Mouse (Mus musculus) adrenal gland, adult 2 months (tissue): ENCODE data around the gene Trim14. TPM values are rescaled to one million over a fixed set of nuclear protein-coding genes. Genes with fewer than 3 reads are reported as not detected.
A peak's percentile ranks its signal among the peaks of the same experiment; 100 is the strongest.

Experiments used
- DNase-seq: peaks from one replicate; pipeline ENCODE4 v3.0.0; 2021
- polyA plus RNA-seq: library from polyadenylated mRNA; depleted of rRNA; stranded (reverse); fragments of >200 nt; gene quantifications from 2 replicates; pipeline ENCODE4 v1.2.3, GENCODE M21; 2012
- total RNA-seq, 2 experiments: library from RNA; stranded (reverse); gene quantifications; 2 replicates each; pipeline ENCODE4 v1.2.3; 2021

Gene Trim14
- total and polyA plus RNA-seq, 3 experiments = 4.9 to 21.3 (median 5.8) TPM

DNA sequence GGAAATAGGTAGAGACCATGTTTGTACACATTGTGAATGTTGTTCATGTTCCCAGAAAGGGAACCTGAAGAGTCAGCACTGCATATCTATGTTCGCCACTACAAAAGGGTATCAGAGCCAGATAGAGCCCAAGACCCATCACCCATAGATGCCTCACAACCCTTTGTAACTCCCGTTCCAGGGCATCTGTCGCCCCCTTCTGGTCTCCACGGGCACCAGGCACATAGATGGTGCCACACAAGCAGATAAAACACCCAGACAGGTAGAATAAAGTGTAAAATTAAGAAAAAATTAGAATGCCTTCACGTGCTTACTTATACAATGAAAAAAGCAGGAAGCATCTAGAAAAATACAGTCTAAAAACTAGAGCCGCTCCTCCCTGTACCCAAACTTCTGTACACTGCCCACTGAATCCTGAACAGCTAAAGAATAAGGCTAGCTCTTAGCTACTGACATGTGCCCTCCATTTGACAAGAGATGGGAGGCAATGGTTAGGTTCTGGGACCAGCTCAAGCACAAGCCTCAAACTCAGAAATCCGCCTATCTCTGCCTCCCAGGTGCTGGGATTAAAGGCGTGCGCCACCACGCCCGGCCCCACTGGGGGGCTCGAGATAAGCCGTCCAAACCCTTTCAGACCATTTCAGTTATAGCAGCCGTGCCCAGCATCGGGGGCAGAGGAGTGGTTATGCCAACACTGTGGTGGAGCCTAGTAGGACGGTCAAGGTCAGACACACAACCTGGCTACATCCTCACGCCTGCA lies 9.0 kb downstream of the Trim14 start:
- no peak for DNase-seq

DNA sequence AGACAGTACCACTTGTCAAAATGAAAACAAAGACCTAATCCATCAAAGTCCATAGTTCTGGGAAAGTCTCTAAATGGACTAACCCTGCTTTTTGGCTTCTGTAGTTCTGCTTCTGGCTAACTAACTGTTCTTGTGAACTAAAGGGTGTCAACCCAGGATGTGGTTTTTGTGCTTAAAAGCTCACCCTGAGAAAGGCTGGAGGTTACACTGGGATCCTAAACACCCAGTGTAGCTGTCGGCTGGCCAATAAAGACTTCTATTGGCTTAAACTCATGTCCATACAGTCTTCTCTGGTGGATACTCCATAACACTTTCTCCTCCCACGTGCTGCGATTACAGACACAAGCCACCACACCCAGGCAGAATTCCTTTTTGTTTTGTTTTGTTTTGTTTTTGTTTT lies 9.7 kb downstream of the Trim14 start:
- no peak for DNase-seq

GRCm38 (mm10) chr4:46523324-46523723 lies 12.6 kb downstream of the Trim14 start:
- DNase-seq = no peak

- no peak for DNase-seq
Measured at GRCm38 (mm10) chr4:46521457-46521856, 14.5 kb downstream of the Trim14 start.

GRCm38 (mm10) chr4:46520491-46520890 lies 15.4 kb downstream of the Trim14 start:
- no peak for DNase-seq

- peak; percentile 89 for DNase-seq
Measured at GRCm38 (mm10) chr4:46507736-46508460, 28.0 kb downstream of the Trim14 start.

DNA sequence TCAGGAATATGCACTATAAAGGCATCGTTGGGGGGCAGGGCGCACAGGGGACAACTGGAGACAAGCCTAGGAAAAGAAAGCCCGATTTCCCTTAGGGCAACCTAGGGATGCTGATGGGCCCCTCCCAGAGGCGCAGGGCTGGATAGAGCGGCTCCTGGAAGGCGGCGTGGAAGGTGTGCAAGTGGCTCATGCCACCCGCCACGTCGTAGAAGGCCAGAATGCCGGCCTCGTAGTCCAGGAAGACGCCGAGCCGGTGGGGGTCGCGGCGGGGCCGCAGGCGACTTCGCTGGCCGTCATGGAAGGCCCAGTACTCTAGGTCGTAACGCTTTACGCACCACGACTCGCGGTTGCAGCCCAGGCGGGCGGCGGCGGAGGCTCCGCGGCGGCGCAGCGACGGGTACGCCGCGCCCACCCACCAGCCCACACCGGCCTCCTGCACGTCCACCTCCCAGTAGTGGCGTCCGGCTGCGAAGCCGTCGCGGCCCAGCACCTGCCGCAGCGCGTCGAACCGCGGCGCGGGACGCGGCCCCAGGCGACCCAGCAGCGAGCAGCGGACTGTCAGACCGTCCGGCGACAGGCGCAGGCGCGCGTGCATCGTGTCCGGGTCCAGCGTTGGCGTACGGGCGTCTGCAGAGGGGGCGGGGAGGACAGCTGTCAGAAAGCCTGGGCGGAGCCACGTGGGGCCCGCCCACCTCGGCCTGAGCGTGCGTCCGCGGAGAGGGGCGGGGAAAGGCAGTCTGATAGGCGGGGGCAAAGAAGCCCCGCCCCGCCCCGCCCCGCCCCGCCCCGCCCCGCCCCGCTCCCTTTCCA lies 28.9 kb downstream of the Trim14 start:
- DNase-seq = peak; percentile 98

- no peak for DNase-seq
Measured at GRCm38 (mm10) chr4:46505361-46506057, 30.4 kb downstream of the Trim14 start.

- no peak for DNase-seq
Measured at GRCm38 (mm10) chr4:46503881-46504280, 32.1 kb downstream of the Trim14 start.

DNA sequence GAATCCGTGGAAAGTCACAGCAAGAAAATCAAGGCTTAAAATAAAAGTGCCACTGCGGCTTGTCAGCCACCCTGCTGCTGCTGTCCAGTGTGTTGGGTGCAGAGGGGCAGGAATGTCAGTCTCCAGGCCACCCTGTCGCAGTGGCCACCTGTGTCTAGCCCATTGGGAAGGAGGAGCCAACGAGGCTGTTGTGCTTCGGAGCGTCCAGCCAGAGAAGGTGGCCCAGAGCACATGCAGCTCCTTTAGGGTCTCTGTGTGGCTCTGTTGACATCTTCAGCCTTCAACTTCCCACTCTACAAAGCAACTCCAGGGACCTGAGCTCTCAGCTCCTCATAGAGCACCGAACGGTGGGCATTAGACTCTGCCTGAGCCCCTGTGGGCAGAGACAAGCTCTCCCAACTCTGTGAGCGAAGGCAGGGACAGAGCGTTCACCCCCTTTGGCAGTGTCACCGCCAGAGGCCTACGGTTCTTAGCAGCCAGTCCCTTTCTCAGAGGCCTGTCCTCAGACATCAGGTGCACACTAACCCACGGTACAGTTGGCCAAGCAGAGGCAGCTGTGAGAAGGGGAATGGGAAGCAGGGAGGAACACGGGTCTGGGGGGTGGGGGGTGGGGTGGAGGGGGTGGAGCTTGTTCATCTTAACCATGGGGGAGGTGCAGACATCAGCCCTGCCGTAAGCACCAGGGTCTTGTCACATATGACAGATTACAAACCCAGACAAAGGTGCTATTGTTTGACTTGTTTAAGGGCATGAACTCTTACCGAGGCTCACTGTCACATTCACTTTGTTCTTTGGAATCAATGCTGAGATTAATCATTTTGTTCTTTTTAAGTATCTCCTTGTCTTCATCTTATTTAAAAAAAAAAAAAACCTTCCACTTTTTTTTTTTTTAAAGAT lies 33.1 kb downstream of the Trim14 start:
- DNase-seq = no peak

- DNase-seq = no peak
Measured at GRCm38 (mm10) chr4:46498976-46499375, 37.0 kb downstream of the Trim14 start.

DNA sequence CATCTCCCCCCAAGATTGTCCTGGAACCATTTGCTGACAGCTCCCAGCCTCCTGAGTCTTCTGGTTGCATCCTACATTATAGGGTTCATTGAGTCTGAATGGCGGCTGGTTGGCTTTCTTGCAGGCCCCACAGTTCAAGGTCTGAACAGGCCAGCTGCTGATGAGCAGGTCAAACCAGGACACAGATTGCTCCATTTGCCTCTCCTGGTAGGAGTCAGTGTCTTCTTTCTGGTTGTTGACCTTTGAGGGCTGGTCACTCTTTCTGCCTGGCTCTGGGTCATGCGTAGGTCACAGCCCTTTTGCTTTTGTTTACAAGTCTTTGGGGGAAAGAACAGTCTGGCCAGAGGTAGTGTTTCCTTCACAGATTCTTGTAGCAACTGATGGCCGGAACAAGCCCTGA lies 37.4 kb downstream of the Trim14 start:
- DNase-seq = no peak

GRCm38 (mm10) chr4:46497286-46497892 lies 38.6 kb downstream of the Trim14 start:
- DNase-seq = peak; percentile 76

GRCm38 (mm10) chr4:46495543-46495942 lies 40.4 kb downstream of the Trim14 start:
- DNase-seq = no peak

DNA sequence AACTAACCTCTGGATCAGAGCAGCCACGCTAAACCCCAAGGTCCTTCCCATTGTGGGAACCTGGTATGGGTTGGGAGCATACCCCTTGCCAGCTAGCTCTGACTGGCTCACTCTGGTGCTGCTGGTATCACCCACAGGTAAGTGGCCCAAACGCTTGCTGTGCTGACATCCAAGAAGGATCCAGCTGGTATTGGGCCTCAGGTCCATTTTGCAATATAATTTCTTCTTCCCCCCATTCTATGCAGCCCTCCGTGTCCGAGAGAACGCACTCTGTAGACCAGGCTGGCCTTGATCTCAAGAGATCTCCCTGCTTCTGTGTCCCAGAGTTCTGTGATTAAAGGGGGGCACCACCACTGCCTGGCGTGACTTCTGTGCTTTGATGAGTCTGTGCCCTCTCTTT lies 42.9 kb downstream of the Trim14 start:
- DNase-seq = no peak

DNA sequence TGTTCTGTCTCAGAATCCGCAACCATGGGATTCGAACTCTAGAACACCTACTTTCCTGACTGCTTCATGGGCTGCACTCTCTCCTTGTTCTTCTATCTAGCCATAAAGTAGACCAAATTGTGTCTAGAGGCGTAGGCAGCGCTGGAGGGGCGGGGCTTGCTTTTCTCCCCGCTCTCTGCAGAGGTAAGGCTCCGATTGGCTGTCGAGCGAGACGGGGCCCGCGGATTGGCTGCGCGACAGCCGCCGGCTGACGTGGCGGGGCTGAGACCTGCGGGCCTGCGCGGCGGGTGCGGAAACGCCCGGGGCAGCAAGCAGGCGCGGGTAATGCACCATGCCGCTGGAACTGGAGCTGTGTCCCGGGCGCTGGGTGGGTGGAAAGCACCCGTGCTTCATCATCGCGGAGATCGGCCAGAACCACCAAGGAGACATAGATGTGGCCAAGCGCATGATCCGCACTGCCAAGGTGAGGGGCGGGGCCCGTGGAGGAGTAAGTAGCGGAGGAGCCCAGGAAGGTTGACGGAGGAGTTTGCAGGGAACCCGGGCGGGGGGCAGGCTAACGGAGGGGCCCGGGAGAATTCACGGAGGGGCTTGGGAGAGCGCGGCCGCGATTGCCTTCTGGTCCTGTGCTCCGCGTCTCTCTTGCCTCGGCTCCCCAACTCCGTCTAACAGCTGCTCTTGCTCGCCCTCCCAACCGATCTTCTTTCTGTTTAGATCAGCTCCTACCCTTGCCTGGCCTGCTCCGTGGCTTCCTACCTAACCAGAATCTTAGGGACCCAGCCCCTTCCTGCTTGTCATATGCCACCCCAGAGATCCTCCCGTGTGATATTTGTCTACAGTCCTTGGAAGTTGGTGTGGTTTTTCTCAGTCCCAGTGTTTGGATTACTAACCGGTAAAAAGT lies 46.7 kb downstream of the Trim14 start, which contains the start of gene Nans:
Gene Nans, plus strand, starts transcription at position 221 of the 898 bp plus-strand sequence.
- peak; percentile 98 for DNase-seq

DNA sequence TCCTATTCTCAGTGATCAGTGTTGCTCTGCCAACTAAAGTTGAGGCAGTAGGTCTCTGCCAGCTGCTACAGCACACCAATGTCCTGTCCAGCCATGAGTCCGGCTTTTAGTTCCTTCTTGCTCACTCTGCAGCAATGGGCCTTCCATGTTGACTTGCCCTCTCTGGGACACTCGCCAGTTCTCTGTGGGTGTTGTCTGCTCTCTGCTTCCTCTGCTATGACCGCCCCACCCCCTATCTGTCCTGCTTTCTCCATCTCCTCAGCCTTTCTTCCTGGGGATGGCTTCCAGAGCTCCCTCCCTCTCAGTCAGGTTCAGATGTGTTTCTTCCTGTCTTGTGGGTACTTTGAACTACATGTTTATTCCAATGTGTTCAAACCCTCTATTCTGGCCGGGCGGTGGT lies 48.6 kb downstream of the Trim14 start:
- peak; percentile 65 for DNase-seq

- DNase-seq = peak; percentile 85
Measured at GRCm38 (mm10) chr4:46485696-46486417, 50.1 kb downstream of the Trim14 start.

GRCm38 (mm10) chr4:46479081-46479480 lies 56.9 kb downstream of the Trim14 start:
- DNase-seq = no peak
